Mouse (Mus musculus): Measurements from ENCODE around the gene Gm19426.

Gm19426 gene

GRCm38 (mm10) chr2:84758542-84759127, 15.2 kb upstream of the Gm19426 start:
- in situ Hi-C loops (cut with MboI; ENCODE audit: low pct_unique_long_range_greater_than_20kb in 1 of 2, low sequenced_read_pairs in 2 of 2, unreplicated experiment in 1 of 2) = no loop called here

GRCm38 (mm10) chr2:84757026-84757682, 13.7 kb upstream of the Gm19426 start:
- in situ Hi-C loops (cut with MboI; ENCODE audit: low pct_unique_long_range_greater_than_20kb in 1 of 2, low sequenced_read_pairs in 2 of 2, unreplicated experiment in 1 of 2) = no loop called here

- in situ Hi-C loops (cut with MboI; ENCODE audit: low pct_unique_long_range_greater_than_20kb in 1 of 2, low sequenced_read_pairs in 2 of 2, unreplicated experiment in 1 of 2) = no loop called here
Observed at GRCm38 (mm10) chr2:84756245-84756644, 12.8 kb upstream of the Gm19426 start.

- in situ Hi-C loops (cut with MboI; ENCODE audit: low pct_unique_long_range_greater_than_20kb in 1 of 2, low sequenced_read_pairs in 2 of 2, unreplicated experiment in 1 of 2) = no loop called here
Observed at GRCm38 (mm10) chr2:84750115-84750514, 6.7 kb upstream of the Gm19426 start.

- in situ Hi-C loops (cut with MboI; ENCODE audit: low pct_unique_long_range_greater_than_20kb in 1 of 2, low sequenced_read_pairs in 2 of 2, unreplicated experiment in 1 of 2) = no loop called here
Observed at GRCm38 (mm10) chr2:84744126-84744525, 671 bp upstream of the Gm19426 start.

- in situ Hi-C loops (cut with MboI; ENCODE audit: low pct_unique_long_range_greater_than_20kb in 1 of 2, low sequenced_read_pairs in 2 of 2, unreplicated experiment in 1 of 2) = no loop called here
Observed at GRCm38 (mm10) chr2:84742451-84743283, 788 bp downstream of the Gm19426 start.

- in situ Hi-C loops (cut with MboI; ENCODE audit: low pct_unique_long_range_greater_than_20kb in 1 of 2, low sequenced_read_pairs in 2 of 2, unreplicated experiment in 1 of 2) = no loop called here
Observed at GRCm38 (mm10) chr2:84741841-84742450, 1.5 kb downstream of the Gm19426 start.

- in situ Hi-C loops (cut with MboI; ENCODE audit: low pct_unique_long_range_greater_than_20kb in 1 of 2, low sequenced_read_pairs in 2 of 2, unreplicated experiment in 1 of 2) = no loop called here
Observed at GRCm38 (mm10) chr2:84740608-84741333, 2.7 kb downstream of the Gm19426 start.

- in situ Hi-C loops (cut with MboI; ENCODE audit: low pct_unique_long_range_greater_than_20kb in 1 of 2, low sequenced_read_pairs in 2 of 2, unreplicated experiment in 1 of 2) = no loop called here
Observed at GRCm38 (mm10) chr2:84738271-84738911, 5.1 kb downstream of the Gm19426 start.

- in situ Hi-C loops (cut with MboI; ENCODE audit: low pct_unique_long_range_greater_than_20kb in 1 of 2, low sequenced_read_pairs in 2 of 2, unreplicated experiment in 1 of 2) = no loop called here
Observed at GRCm38 (mm10) chr2:84737451-84737925, 6.0 kb downstream of the Gm19426 start.

GRCm38 (mm10) chr2:84736312-84737161, 6.9 kb downstream of the Gm19426 start:
- in situ Hi-C loops (cut with MboI; ENCODE audit: low pct_unique_long_range_greater_than_20kb in 1 of 2, low sequenced_read_pairs in 2 of 2, unreplicated experiment in 1 of 2) = no loop called here

- in situ Hi-C loops (cut with MboI; ENCODE audit: low pct_unique_long_range_greater_than_20kb in 1 of 2, low sequenced_read_pairs in 2 of 2, unreplicated experiment in 1 of 2) = no loop called here
Observed at GRCm38 (mm10) chr2:84735346-84735920, 8.0 kb downstream of the Gm19426 start.

GRCm38 (mm10) chr2:84734919-84735318, 8.5 kb downstream of the Gm19426 start:
- in situ Hi-C loops (cut with MboI; ENCODE audit: low pct_unique_long_range_greater_than_20kb in 1 of 2, low sequenced_read_pairs in 2 of 2, unreplicated experiment in 1 of 2) = no loop called here

- in situ Hi-C loops (cut with MboI; ENCODE audit: low pct_unique_long_range_greater_than_20kb in 1 of 2, low sequenced_read_pairs in 2 of 2, unreplicated experiment in 1 of 2) = no loop called here
Observed at GRCm38 (mm10) chr2:84734351-84734864, 9.0 kb downstream of the Gm19426 start.

- in situ Hi-C loops (cut with MboI; ENCODE audit: low pct_unique_long_range_greater_than_20kb in 1 of 2, low sequenced_read_pairs in 2 of 2, unreplicated experiment in 1 of 2) = no loop called here
Observed at GRCm38 (mm10) chr2:84733579-84734300, 9.7 kb downstream of the Gm19426 start, which contains the start of gene Ypel4. Gene Ypel4 (plus strand): TSS chr2:84734058.

GRCm38 (mm10) chr2:84732394-84732793, 11.1 kb downstream of the Gm19426 start:
- in situ Hi-C loops (cut with MboI; ENCODE audit: low pct_unique_long_range_greater_than_20kb in 1 of 2, low sequenced_read_pairs in 2 of 2, unreplicated experiment in 1 of 2) = no loop called here
